Mouse (Mus musculus): Measurements from ENCODE around the gene Krt36. TPM values are rescaled to one million over a fixed set of nuclear protein-coding genes. Genes with fewer than 3 reads are reported as not detected.
A peak's percentile ranks its signal among the peaks of the same experiment; 100 is the strongest.

The Krt36 gene
- total RNA-seq, 1 experiment: 0.13 TPM

DNA sequence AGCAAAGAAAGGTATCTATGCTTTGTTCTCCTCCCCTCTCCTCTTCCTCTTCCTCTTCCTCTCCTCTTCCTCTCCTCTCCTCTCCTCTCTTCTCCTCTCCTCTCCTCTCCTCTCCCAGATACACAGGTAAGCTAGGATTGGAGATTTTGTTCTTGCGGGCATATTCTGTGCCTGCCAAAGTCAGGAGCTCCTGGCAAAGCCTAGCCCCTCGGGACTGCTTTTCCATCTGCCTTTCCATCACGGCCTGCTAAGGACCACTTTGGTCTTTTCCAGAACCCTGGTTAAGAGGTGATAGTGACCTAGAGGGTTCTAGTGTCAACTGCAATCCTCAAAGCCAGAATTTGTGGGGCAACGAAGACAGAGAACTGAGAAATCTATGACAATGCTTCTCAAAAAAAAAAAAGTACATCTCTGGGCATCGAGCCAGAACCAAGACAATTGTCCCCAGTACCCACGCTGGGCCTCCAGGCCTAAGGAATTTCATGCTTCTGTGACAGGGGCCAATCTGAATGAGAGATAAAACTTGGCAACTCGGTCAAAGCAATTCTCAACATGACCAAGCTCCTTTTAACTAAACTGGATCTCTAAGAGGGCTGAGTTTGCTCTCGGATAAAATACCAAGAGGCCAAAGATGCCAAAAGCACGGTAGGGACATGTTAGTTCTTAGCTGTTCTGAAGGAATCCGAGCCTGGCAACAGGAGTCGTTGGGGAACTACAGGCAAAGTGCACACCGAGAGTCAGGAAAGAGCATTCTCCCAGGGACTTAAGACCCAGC lies 39.0 kb downstream of the Krt36 start:
- in situ Hi-C loops (cut with MboI; ENCODE audit: low sequenced_read_pairs in 2 of 2, unreplicated experiment in 2 of 2): loop anchor here in 1 of 2 experiments (10.0 kb wide), 1 partner anchor 228 kb away; no protein-coding TSS in a partner anchor
- Histone ChIP-seq H3K9me3 (ENCODE audit: control insufficient read depth, insufficient read depth, low read depth, low read length) (no peaks in the 10 kb centered on the region), H3K9ac (ENCODE audit: insufficient read depth, low read depth, low read length, poor library complexity, severe bottlenecking) (no peak overlapping the region), H3K27ac (ENCODE audit: insufficient read depth, low read depth, low read length, poor library complexity, severe bottlenecking) (no peak overlapping the region), H3K4me1 (ENCODE audit: control insufficient read depth in 2 of 2, insufficient read depth in 2 of 2, low read length in 2 of 2, poor library complexity in 1 of 2) (no peaks in the 10 kb centered on the region), H3K36me3 (ENCODE audit: control insufficient read depth, insufficient read depth, low read length, poor library complexity, severe bottlenecking) (no peaks in the 10 kb centered on the region), H3K4me3 (ENCODE audit: insufficient read depth in 1 of 2, low read depth in 1 of 2, low read length in 2 of 2, poor library complexity in 1 of 2, severe bottlenecking in 1 of 2) (no peak overlapping the region)
- TF ChIP-seq HCFC1 (IDR thresholded peaks at IDR 0.05; ENCODE audit: borderline replicate concordance, insufficient read depth, low read length) (no peak), MAFK (IDR thresholded peaks at IDR 0.05; ENCODE audit: insufficient read depth, low read depth, low read length) (no peak), CHD2 (IDR thresholded peaks at IDR 0.05; ENCODE audit: low read depth, low read length) (no peak), ZC3H11A (IDR thresholded peaks at IDR 0.05; ENCODE audit: borderline replicate concordance, low read depth, low read length) (no peak), ZNF384 (IDR thresholded peaks at IDR 0.05; ENCODE audit: low read depth, low read length) (no peak)
- no peak for DNase-seq (ENCODE audit: low read depth, low spot score)

DNA sequence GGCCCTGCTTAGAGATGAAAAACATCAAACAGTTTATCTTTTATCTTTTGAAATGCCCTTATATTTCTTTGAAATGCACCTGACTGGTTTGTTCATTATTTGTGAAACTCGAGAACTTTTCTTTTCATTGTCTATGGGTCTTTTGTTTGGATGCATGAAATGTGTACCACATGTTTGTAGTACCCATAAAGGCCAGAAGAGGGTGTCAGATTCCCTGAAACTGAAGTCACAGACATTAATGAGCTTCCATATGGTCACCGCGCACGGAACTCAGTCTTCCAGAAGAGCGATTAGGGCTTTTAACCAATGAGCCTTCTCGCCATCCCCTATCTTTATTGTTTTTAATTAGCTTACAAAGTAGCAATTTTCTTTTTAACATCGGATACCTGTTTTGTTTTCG lies 46.6 kb downstream of the Krt36 start:
- in situ Hi-C loops (cut with MboI; ENCODE audit: low sequenced_read_pairs in 2 of 2, unreplicated experiment in 2 of 2): no loop called here
- peak; percentile 65 for DNase-seq (ENCODE audit: low read depth, low spot score)
- no peaks in the 10 kb centered on the region for H3K36me3 ChIP-seq (ENCODE audit: control insufficient read depth, insufficient read depth, low read length, poor library complexity, severe bottlenecking)
- H3K4me1 ChIP-seq (ENCODE audit: control insufficient read depth in 2 of 2, insufficient read depth in 2 of 2, low read length in 2 of 2, poor library complexity in 1 of 2): no peaks in the 10 kb centered on the region
- no peak overlapping the region for H3K9ac ChIP-seq (ENCODE audit: insufficient read depth, low read depth, low read length, poor library complexity, severe bottlenecking)
- H3K4me3 ChIP-seq (ENCODE audit: insufficient read depth in 1 of 2, low read depth in 1 of 2, low read length in 2 of 2, poor library complexity in 1 of 2, severe bottlenecking in 1 of 2): no peak overlapping the region
- no peak overlapping the region for H3K27ac ChIP-seq (ENCODE audit: insufficient read depth, low read depth, low read length, poor library complexity, severe bottlenecking)
- H3K9me3 ChIP-seq (ENCODE audit: control insufficient read depth, insufficient read depth, low read depth, low read length): no peaks in the 10 kb centered on the region
- peak; percentile 72 for TF ChIP-seq ZC3H11A (IDR thresholded peaks at IDR 0.05; ENCODE audit: borderline replicate concordance, low read depth, low read length)
- TF ChIP-seq CHD2 (IDR thresholded peaks at IDR 0.05; ENCODE audit: low read depth, low read length): no peak

GRCm38 (mm10) chr11:100055686-100056655 lies 49.5 kb downstream of the Krt36 start:
- Histone ChIP-seq H3K9me3 (ENCODE audit: control insufficient read depth, insufficient read depth, low read depth, low read length) (no peaks in the 10 kb centered on the region), H3K27ac (ENCODE audit: insufficient read depth, low read depth, low read length, poor library complexity, severe bottlenecking) (no peak overlapping the region), H3K9ac (ENCODE audit: insufficient read depth, low read depth, low read length, poor library complexity, severe bottlenecking) (no peak overlapping the region), H3K4me1 (ENCODE audit: control insufficient read depth in 2 of 2, insufficient read depth in 2 of 2, low read length in 2 of 2, poor library complexity in 1 of 2) (no peaks in the 10 kb centered on the region), H3K4me3 (ENCODE audit: insufficient read depth in 1 of 2, low read depth in 1 of 2, low read length in 2 of 2, poor library complexity in 1 of 2, severe bottlenecking in 1 of 2) (no peak overlapping the region), H3K36me3 (ENCODE audit: control insufficient read depth, insufficient read depth, low read length, poor library complexity, severe bottlenecking) (no peaks in the 10 kb centered on the region)
- in situ Hi-C loops (cut with MboI; ENCODE audit: low sequenced_read_pairs in 2 of 2, unreplicated experiment in 2 of 2): no loop called here
- TF ChIP-seq CHD2 (IDR thresholded peaks at IDR 0.05; ENCODE audit: low read depth, low read length) (no peak), ZC3H11A (IDR thresholded peaks at IDR 0.05; ENCODE audit: borderline replicate concordance, low read depth, low read length) (no peak), MAFK (IDR thresholded peaks at IDR 0.05; ENCODE audit: insufficient read depth, low read depth, low read length) (no peak), ZNF384 (IDR thresholded peaks at IDR 0.05; ENCODE audit: low read depth, low read length) (no peak), HCFC1 (IDR thresholded peaks at IDR 0.05; ENCODE audit: borderline replicate concordance, insufficient read depth, low read length) (no peak)
- no peak for DNase-seq (ENCODE audit: low read depth, low spot score)

Other genes with a start within 250 kb of the Krt36 start
- gene Gm11568, start 247.7 kb downstream of the Krt36 start, total RNA-seq (2012; rRNA removed): not detected in 2 replicates
- not detected in 2 replicates for gene Gm11559, start 241.2 kb downstream of the Krt36 start, total RNA-seq (2012; rRNA removed)
- gene Krtap9-1, start 232.2 kb downstream of the Krt36 start, total RNA-seq (2012; rRNA removed): not detected in 2 replicates
- not detected in 2 replicates for gene Gm11567, start 226.4 kb downstream of the Krt36 start, total RNA-seq (2012; rRNA removed)
- gene Krtap31-1, start 197.7 kb downstream of the Krt36 start, total RNA-seq (2012; rRNA removed): not detected in 2 replicates
- gene Gm11565, start 190.9 kb downstream of the Krt36 start, total RNA-seq (2012; rRNA removed): not detected in 2 replicates
- gene Krtap31-2, start 169.3 kb downstream of the Krt36 start, total RNA-seq (2012; rRNA removed): not detected in 2 replicates
- not detected in 2 replicates for gene Krtap9-5, start 157.2 kb downstream of the Krt36 start, total RNA-seq (2012; rRNA removed)
- not detected in 2 replicates for gene Krtap29-1, start 126.6 kb downstream of the Krt36 start, total RNA-seq (2012; rRNA removed)
- not detected in 2 replicates for gene Krtap16-1, start 119.0 kb downstream of the Krt36 start, total RNA-seq (2012; rRNA removed)
- gene Krtap17-1, start 111.6 kb downstream of the Krt36 start, total RNA-seq (2012; rRNA removed): not detected in 2 replicates
- not detected in 2 replicates for gene Krt33a, start 89.4 kb downstream of the Krt36 start, total RNA-seq (2012; rRNA removed)
- not detected in 2 replicates for gene Krt33b, start 75.8 kb downstream of the Krt36 start, total RNA-seq (2012; rRNA removed)
- not detected in 2 replicates for gene Krt34, start 64.1 kb downstream of the Krt36 start, total RNA-seq (2012; rRNA removed)
- not detected in 2 replicates for gene Krt31, start 55.1 kb downstream of the Krt36 start, total RNA-seq (2012; rRNA removed)
- gene Krt32, start 17.4 kb downstream of the Krt36 start, total RNA-seq (2012; rRNA removed): not detected in 2 replicates
- not detected in 2 replicates for gene Krt35, start 9.4 kb downstream of the Krt36 start, total RNA-seq (2012; rRNA removed)
- gene Krt13, start 15.9 kb upstream of the Krt36 start, total RNA-seq (2012; rRNA removed): 0.71 and 1.1 TPM in 2 replicates
- 0.16 and 0.36 TPM in 2 replicates for gene Krt15, start 30.3 kb upstream of the Krt36 start, total RNA-seq (2012; rRNA removed)
- 53.4 and 79.9 TPM in 2 replicates for gene Krt19, start 43.0 kb upstream of the Krt36 start, total RNA-seq (2012; rRNA removed)
- gene Krt9, start 87.6 kb upstream of the Krt36 start, total RNA-seq (2012; rRNA removed): 0.09 and 0.11 TPM in 2 replicates
- 2.1 and 2.3 TPM in 2 replicates for gene Krt14, start 101.9 kb upstream of the Krt36 start, total RNA-seq (2012; rRNA removed)
- 0.31 and 0.69 TPM in 2 replicates for gene Krt16, start 143.3 kb upstream of the Krt36 start, total RNA-seq (2012; rRNA removed)
- 3.2 and 8.5 TPM in 2 replicates for gene Krt17, start 155.4 kb upstream of the Krt36 start, total RNA-seq (2012; rRNA removed)
- 21.7 and 42.5 TPM in 2 replicates for gene Krt42, start 164.2 kb upstream of the Krt36 start, total RNA-seq (2012; rRNA removed)
- 322 and 326 TPM in 2 replicates for gene Eif1, start 214.3 kb upstream of the Krt36 start, total RNA-seq (2012; rRNA removed)
- 1.6 and 2.9 TPM in 2 replicates for gene Gast, start 228.8 kb upstream of the Krt36 start, total RNA-seq (2012; rRNA removed)